Mouse (Mus musculus) adrenal gland (tissue): Measurements from ENCODE around the gene Aldh2.
"Not testable (repeated sequence)": the region's sequence is repeated elsewhere in the genome, so short reads cannot be mapped to it uniquely, and the experiment has no call there.

Experiments
- intact Hi-C: fragments of 180-260 bp; cut with DNase I; formaldehyde crosslinking; loops from one replicate; pipeline ENCODE4 v1.15.1; 2025

Aldh2 gene

GRCm38 (mm10) chr5:121562436-121562835 is 31.2 kb downstream of the Aldh2 start:
- intact Hi-C loops = no loop called here

- intact Hi-C loops = loop anchor here (5.0 kb wide), 1 partner anchor 53 kb away; no protein-coding TSS in a partner anchor
Observed at GRCm38 (mm10) chr5:121549196-121549595, 44.4 kb downstream of the Aldh2 start.

- intact Hi-C loops = loop anchor here (5.0 kb wide), 1 partner anchor 55 kb away; no protein-coding TSS in a partner anchor
Observed at GRCm38 (mm10) chr5:121547084-121547483, 46.5 kb downstream of the Aldh2 start.

GRCm38 (mm10) chr5:121546530-121546895 is 47.1 kb downstream of the Aldh2 start:
- intact Hi-C loops = loop anchor here (5.0 kb wide), 1 partner anchor 56 kb away; no protein-coding TSS in a partner anchor

- intact Hi-C loops = loop anchor here (5.0 kb wide), 1 partner anchor 56 kb away; no protein-coding TSS in a partner anchor
Observed at GRCm38 (mm10) chr5:121545793-121546529, 47.7 kb downstream of the Aldh2 start, which contains the start of gene Mapkapk5. TSS of gene Mapkapk5 (minus strand) at chr5:121545905.

- intact Hi-C loops = loop anchor here (5.0 kb wide), 1 partner anchor 57 kb away; no protein-coding TSS in a partner anchor
Observed at GRCm38 (mm10) chr5:121544910-121545792, 48.5 kb downstream of the Aldh2 start, which contains the start of the genes Adam1a and Gm42878. TSS of gene Adam1a (minus strand) at chr5:121545482. TSS of gene Gm42878 (minus strand) at chr5:121545482.

- intact Hi-C loops = no loop called here
Observed at GRCm38 (mm10) chr5:121543370-121543769, 50.3 kb downstream of the Aldh2 start.

- intact Hi-C loops = no loop called here
Observed at GRCm38 (mm10) chr5:121541235-121541634, 52.4 kb downstream of the Aldh2 start.

- intact Hi-C loops = no loop called here
Observed at GRCm38 (mm10) chr5:121540066-121540465, 53.6 kb downstream of the Aldh2 start.

- intact Hi-C loops = no loop called here
Observed at GRCm38 (mm10) chr5:121537588-121537987, 56.0 kb downstream of the Aldh2 start.

- intact Hi-C loops = no loop called here
Observed at GRCm38 (mm10) chr5:121536921-121537555, 56.6 kb downstream of the Aldh2 start.

GRCm38 (mm10) chr5:121535116-121535515 is 58.5 kb downstream of the Aldh2 start:
- intact Hi-C loops = no loop called here

GRCm38 (mm10) chr5:121534521-121534920 is 59.1 kb downstream of the Aldh2 start:
- intact Hi-C loops = no loop called here

- intact Hi-C loops = no loop called here
Observed at GRCm38 (mm10) chr5:121526961-121527360, 66.7 kb downstream of the Aldh2 start.

GRCm38 (mm10) chr5:121526526-121526925 is 67.1 kb downstream of the Aldh2 start:
- intact Hi-C loops = no loop called here

- intact Hi-C loops = no loop called here
Observed at GRCm38 (mm10) chr5:121525774-121526450, 67.7 kb downstream of the Aldh2 start.

GRCm38 (mm10) chr5:121519758-121520157 is 73.9 kb downstream of the Aldh2 start:
- intact Hi-C loops = not testable (repeated sequence)

GRCm38 (mm10) chr5:121518983-121519382 is 74.6 kb downstream of the Aldh2 start:
- intact Hi-C loops = no loop called here
